Mouse (Mus musculus) heart, adult 11 months (tissue): ENCODE results near the gene Capn11.

ENCODE experiments used
- DNase-seq: peaks from one replicate; pipeline ENCODE4 v3.0.0; 2022

Capn11 gene

DNA sequence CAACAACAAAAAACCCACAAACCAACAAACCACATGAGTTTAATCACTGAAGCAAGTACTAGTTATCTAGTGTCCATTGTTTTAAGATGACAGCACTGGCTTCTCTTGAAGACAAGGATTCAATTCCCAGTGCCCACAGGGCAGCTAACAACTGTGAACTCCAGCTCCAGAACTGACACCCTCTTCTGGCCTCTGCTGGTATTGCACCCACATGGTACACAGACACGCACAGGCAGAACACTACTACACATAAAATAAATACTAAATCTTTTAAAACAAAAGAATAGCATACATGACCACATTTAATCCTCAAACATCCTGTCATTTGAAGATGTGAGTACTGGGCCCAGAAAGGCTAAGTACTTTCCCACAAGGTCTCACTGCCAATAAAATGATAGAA lies 22.5 kb upstream of the Capn11 start:
- DNase-seq: no peak

DNA sequence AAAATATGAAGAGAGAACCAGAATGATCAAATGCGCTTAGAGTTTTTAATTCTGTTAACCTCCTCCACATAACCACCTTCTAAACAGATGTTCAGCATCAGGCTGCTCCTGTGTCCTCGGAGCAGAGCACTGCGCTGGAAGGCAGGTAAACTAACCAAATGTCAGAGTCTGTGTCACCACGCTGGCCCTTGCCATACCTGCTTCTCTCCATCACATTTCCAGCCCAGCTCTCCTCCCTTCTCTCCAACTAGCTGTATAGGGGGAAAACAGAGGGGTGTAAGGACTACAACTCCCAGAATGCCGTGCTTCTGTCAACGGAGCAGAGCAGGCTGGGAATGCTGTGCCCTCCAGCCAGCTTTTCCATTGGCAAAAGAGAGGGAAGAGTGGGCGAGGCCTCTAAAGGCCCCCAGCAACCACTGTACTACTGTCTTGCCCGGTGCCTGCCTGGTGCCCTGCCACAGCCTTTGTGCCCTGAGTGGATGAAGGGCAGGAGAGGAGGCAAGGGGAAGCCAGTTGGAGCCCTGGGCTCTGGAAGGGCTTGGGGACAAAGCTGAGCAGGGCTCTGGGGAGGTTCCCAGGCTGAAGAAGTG lies 21.4 kb upstream of the Capn11 start:
- peak; percentile 97 for DNase-seq

DNA sequence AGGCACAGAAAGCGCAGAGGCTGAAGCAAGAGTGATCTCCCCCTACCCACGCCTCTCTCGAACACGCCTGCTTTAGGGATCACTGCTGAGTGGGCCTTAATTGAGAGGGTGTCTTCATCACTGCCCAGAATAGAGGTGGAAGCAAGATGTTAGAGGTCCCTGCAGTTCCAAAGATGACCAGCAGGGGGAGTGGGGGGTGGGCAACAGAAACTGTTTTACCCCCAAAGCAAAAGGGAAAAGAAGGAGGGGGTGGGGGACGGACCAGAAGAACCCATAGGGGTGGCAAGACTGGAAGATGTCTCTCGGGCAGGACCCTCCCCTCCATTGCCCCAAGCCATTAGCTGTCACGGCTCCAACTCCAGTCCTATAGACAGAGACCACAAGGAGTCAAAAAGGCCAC lies 19.0 kb upstream of the Capn11 start:
- DNase-seq: no peak

DNA sequence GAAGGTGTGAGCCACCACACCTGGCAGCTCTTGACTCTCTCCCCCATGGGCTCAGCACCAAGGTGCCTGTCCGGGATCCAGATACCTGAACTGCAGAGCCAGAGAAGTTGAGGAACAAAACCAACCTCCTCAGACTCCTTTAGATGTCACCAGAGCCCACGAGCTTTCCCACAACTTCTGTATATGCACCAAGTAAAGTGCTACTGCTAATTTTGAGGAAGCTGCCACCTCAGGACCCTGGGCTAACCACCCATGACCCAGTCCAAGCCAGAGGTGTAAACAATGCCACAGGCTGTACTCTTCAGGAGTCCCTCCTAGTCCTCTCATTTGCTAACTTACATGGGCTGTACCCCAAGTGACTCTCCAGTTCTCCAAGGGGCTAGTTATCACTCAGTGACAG lies 13.5 kb upstream of the Capn11 start:
- no peak for DNase-seq

DNA sequence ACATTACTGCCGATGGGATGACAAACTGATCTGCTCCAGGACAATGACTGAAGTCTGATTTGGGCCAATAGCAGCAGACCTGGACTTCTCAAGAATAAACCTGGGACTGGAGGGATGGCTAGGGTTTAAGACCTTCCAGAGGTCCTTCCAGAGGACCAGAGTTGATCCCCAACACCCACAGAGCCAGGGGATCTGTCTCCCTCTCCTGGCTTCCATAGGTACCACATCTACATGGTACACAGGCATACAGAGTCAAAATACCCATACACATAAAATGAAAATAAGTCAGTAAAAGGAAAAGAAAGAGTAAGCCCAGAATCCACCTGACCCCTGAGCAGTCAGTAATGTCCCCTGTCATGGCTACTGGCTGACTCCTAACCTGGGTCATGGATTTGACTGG lies 12.7 kb upstream of the Capn11 start:
- no peak for DNase-seq

DNA sequence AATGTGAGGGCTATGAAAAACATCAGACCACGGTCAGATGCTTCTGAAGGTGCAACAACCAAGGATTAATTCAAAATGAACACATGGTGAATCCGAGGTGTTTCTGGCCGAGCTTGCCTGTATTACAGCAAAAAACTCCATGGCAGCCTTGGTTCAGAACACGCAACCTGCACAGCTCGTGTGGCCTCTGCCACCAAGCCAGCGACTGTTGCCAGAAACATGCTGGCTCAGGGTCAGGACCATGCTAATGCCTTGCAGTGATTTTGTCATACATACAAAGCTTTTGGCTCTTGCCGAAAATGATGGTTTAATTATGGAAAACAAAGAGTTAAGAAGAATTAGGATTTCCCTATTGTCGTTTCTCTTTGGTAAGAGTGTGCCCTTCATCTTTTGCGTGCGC lies 8.9 kb upstream of the Capn11 start:
- no peak for DNase-seq

DNA sequence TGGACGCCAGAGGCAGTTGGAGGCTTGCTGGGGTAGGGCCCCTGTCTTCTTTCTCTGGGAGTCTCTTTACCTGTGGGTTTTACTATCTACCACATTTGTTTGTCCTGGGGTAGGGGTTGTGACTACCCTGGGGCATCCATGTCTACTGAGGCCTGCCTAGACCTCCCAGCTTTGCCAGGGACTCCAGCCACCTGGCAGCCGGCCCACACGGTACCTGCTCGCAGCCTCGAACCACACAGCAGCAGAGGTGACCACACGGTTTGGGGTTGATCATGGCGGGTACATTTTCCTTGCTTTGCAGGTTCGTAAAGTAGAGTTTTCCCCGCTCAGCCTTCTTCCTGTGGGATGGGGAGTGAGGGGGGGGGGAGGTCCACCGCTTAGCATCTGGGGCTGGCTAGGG lies 8.4 kb upstream of the Capn11 start:
- DNase-seq: no peak

DNA sequence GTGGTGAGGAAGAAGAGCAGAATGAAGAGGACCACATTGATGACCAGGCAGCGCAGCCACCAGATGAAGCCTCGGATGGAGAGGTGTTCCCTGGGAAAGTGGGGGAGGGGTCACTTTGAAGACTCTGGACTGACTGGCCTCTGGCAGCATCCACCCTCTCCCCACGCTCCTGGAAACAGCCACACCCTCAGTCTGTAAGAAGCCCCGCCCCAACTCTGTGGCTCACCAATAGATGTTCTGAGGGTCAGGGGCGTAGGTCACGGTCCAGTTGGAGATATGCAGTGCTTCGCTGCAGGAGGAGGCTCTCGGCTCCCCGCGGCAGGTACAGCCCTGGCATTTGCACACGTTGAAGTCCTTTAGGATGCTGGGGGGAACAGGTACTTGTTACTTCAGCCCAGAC lies 7.0 kb upstream of the Capn11 start:
- no peak for DNase-seq

DNA sequence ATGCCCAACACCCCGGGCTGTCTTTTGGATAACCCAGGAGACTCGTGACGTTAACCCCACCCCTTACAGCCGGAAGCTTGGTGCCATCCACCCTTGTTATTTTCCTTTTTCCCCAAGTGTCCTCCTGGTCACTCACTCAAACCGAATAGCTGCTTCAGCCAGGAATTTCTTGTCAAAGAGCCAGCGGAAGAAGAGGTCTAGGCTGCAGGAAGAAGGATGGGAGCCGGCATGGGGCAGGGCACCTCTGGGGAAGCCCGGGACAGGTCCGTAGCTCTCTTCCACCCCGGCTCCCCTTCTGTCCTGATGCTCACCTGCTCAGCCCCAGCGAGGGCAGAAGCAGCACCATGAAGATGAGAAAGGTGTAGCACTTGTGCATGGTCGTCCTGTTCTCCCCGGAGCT lies 5.5 kb upstream of the Capn11 start:
- DNase-seq: no peak

DNA sequence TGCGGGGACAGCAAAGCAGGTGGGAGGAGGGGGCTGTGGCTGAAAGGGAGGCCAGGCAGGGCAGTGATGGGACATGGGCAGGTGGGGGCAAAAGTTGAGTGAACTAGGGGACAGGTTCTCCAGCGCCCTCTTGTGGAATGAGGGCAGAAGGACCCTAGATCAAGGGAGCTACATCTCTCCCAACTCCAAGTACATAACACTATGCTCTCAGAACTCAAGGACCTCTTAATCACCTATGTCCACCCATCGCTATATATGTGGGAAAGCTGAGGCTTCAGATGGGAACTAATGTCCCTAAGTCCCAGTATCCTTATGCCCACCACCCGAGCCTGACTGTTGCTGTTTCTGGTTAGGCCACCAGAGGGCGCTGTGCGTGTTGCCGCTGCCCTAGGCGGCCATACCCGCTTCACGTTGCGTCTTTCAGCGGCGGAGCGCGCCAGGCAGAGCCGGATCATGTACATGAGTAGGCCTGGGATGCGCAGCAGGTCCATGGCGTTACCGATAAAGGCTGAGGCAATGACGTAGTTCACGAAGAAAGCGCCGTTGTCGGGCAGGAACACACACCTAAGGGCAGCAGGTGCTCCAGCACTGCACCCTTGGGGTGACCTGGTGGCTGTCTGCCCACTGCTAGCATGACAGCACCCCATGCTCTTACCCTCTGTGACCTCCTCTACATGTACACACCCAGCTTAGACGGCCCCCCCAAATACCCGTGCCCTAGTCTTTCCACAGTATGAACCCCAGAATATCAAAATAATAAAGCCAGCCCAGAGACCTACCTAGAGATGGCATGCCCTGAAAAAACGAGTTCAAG lies 4.2 kb upstream of the Capn11 start:
- DNase-seq: peak; percentile 94

DNA sequence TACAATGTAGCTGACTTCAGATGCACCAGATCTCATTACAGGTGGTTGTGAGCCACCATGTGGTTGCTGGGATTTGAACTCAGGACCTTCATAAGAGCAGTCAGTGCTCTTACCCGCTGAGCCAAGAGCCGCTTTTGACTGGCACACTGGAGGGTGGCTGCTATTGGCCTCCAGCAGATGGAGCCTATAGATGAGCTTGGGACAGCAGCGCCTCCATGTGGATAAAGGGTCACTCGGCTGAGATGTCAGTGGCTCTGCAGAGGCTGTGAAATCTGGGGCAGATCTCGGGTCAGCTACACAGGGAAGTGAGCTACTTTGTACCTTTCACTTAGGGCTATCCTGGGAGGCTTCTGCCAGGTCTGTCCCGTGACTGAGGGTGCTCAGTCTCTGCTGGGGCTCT lies 3.3 kb downstream of the Capn11 start:
- no peak for DNase-seq

DNA sequence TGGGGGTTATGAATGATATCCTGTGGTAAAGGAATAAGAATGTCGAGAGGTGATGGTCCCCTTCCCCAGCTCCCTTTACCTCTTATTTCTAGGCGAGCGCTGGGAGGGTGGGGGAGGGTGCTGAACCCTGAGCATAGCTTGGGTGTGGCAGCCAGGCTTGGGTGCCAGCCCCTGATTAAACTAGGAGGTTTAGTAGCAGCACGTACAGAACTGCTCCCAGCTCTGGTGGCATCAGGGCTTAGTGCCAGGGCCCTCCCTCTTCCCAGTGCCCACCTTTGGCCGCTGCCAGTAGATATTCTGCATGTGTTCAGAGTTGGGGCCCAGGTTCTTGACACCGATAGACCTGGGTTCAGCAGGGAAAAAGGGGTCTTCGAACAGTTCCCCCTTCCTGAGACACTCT lies 5.9 kb downstream of the Capn11 start:
- DNase-seq: no peak

DNA sequence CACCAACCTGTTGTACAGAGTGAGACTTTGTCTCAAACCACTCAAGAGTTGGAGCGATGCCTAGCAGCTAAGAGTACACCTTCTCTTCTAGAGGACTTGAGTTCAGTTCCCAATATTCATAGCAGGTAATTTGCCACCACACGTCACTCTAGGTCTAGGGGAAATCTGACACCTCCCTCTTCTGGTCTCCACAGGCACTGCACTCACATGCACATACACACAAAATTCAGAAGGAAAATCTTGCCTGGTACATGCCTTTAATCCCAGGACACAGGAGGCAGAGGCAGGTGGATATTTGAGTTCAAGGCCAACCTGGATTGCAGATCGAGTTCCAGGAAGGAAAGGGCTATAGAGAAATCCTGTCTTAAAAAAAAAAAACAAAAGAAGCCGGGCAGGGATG lies 14.9 kb downstream of the Capn11 start:
- DNase-seq: no peak

DNA sequence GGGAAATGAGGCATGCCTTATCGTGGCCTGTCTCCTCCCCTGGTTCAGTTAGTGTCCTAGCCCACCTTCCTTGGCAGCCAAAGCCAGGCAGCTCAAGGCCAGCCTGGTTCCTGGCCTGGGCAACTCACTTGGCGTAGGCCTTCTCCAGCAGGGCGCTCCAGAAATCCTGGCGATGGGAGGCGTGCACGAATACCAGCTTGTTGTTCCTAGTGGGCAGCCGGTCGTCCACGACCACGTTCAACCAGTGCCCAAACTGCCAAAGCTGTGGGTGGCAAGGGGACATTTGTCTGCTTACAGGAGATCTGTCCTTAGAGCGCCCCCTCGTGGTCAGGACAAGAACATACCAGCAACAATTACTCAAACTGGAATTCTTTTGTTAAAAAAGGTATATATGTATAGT lies 16.4 kb downstream of the Capn11 start:
- no peak for DNase-seq

DNA sequence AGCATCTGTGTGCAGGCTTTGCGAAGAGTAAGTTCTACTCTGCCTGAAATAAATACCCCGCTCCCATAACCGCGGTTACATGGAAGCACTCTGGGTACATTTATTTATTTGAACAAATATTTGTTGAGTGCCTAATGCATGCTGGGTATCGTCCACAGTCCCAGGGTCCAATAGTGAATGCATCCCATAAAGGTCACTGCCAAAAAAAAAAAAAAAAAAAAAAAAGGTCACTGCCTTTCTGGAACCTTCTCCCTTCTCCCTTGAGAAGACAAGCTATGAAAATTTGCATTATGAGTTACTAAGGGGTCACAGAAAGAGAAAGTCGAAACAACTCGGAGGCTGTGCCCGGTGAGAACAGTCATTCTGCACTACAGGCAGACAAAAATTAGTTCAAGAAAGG lies 17.1 kb downstream of the Capn11 start:
- DNase-seq: no peak

DNA sequence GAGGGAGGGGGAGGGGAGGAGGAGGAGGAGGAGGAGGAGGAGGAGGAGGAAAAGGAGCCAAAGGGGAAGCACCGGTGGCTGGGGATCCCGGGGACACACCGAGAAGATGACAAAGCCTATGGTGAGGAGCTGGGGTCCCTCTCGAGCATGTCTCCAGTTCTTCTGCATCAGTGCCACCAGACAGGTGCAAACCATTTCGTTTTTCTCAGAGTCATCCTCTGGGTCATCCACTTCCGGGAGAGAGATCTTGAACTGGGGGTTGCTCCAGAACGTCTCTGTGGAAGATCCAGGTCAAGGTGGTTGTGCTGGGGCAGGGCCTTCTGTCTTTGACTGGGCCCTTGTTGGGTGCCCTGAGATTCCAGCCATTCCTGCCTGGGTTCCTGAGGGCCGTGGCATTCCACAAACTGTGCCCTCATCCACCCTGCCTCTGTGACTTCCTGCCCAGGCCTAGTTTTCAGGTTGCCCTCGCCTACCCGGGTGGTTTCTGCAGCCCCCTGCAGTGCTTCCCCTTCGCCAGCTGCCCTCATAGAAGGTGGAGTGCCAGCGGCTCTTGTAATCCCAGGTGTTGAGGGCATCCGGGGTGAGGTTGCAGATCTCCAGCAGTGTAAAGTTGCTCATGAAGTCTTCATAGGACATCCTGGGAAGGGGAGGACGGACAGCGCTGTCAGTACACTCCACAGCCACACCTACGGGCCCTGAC lies 20.4 kb downstream of the Capn11 start:
- DNase-seq: no peak

DNA sequence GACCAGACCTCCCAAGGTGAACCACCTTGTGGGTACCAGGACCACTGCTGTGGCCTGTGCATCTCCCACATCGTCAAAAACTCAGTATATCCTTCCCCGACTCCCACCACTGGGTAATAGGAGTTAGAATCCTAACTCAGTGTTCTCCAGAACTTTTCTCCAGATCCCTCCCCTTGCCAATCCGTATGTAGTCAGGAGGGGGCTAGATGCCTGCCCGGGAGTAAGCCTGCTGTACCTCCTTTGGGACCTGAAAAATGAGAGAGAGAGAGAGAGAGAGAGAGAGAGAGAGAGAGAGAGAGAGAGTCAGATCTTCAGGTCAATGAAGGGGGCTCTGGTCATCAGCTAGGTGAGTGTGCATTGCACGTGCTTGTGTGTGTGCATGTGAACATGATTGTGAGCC lies 25.1 kb downstream of the Capn11 start:
- DNase-seq: no peak

DNA sequence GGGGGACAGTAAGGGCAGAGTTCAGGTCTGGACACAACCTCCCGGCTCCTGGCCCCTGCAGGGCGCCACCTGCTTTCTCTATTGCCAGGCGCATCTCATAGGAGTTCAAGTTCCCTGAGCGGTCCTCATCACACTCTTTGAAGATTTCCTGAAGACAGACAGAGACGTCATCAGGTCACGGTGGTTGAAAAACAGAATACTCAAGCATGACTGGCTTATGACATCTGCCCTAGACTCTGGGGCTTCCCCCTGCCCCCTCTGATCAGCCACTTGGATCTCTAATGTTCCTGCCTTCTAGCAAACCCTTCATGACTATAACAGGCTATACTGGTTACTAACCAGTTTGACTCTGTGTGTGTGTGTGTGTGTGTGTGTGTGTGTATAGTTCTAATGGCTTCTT lies 27.2 kb downstream of the Capn11 start:
- no peak for DNase-seq

DNA sequence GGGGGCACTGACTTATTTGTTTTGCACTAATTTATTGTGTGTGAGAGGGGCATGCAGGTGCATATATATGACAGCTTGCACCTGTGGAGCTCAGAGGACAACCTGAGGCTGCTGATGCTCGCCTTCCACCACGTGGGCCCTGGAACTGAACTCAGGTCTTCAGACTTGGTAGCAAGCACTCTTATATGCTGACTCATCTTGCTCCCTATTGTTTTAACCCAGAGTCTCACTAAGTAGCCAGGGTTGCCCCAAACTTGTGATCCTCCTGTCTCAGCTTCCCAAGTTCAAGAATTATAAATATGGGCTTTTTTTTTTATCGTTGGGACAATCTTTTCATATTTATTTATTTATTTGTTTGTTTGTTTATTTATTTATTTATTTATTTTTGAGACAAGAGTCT lies 28.1 kb downstream of the Capn11 start:
- no peak for DNase-seq

DNA sequence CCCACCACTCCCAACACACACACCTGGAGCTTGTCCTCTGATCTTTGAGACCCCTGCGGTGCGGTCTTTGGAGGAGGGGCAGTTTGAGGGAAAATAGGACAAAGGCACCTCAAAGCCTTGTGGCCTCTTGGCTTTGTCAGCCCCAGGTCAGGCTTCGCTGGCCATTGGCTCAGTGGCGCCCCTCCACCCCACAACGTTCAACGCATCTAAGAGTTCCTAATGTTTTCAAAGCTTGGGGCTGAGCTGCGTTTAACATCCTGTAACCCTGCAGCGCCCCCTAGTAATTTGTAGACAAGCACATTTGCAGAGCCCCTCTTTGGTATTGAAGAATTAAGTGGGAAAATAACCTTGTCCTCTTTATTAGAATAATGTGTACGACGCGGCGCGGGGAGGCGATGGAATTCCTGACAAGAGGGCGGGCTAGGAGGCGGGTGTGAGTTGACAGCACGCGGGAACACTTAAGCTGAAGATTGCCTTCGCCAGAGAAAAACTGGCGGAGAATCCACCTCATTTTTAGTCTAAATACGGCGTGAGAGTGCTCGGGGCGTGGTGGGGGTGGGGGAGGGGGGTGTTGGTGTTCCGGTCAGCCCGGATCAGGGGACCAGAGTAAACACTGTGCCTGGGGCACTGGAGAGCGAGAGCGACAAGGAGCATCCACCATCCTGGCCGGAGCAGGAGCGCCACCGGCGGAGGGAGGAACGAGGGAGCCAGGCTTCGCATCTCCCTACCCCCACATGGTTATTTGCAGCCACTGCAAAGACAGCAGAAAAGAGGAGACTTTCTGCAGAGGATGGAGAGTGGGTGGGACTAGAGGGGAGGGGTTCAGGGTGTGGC lies 29.0 kb downstream of the Capn11 start:
- peak; percentile 97 for DNase-seq

DNA sequence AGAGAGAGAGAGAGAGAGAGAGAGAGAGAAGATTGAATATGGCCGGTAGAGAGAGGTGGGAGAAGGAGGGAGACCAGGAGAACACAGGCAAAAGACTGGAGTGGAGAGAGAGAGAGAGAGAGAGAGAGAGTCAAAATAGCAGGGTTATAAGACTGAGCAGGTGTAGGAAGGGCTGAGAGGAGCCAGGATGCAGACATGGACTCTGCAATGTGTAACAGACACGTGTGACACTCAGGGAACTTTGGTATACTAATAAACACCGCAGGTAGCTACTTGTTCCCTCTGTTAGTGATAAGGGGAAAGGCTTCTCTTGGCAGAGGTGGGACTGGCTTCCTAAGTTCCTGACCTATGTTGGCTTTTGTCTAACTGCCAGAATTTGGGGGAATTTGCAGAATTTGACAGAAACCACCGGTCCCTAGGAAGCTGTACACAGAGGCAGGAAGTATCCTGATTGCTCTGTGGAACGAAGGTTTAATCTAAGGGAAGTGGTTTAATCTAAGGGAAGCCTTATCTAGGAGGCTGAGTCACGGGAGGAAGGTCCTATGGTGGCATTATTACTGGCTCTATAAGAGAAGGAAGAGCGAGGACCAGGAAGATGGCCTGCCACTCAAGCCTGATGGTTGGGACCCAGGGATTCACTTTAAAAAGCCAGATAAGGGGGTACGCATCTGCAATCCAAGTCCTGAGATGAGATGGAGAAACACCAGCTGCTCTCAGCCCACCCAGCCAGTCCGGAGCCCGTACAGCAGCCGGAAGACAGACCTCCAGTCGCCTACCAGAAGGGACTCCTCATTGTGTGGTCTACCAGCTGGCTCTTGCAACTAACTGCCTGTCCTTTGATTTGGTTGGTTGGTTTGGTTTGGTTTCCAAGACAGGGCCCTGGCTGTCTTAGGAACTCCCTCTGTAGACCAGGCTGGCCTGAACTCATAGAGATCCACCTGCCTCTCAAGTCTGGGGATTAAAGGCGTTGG lies 30.0 kb downstream of the Capn11 start:
- peak; percentile 88 for DNase-seq

DNA sequence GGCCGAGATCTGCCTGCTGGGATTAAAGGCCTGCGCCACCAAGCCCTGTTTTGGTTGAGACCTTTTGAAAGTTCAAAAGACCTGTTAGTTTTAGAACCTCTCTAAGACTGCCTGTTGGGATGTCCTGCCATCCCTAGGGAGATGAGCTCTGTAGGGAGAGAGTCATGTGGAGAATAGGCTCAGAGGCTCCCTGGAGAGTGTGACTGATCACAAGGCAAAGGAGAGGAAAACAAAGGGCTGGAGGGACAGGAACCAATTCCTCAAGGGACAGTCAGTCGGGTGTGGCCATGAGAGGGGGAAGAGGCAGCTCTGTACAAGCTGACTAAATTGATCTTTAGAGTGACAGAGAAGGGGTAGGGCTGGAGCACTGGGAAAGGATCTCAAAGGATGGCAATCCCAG lies 31.0 kb downstream of the Capn11 start:
- DNase-seq: peak; percentile 94
